Mouse (Mus musculus) lung, embryonic 16.5 days (tissue): ENCODE data around the gene Usp35. TPM values are rescaled to one million over a fixed set of nuclear protein-coding genes. Genes with fewer than 3 reads are reported as not detected.

Experiments
- ATAC-seq: fragments of 200-750 bp; cut with Nextera tagmentation; 2 replicates; pipeline ENCODE4 v1.8.0; 2017; ENCODE audit warnings: low read depth, mild to moderate bottlenecking, moderate library complexity
- H3K27ac ChIP-seq: fragments of 300-500 bp; sonication (generic); 2 replicates; pipeline ENCODE4 v1.5.1; 2014; ENCODE audit warnings: mild to moderate bottlenecking, control low read depth, low read length
- H3K27me3 ChIP-seq: fragments of 300-500 bp; sonication (generic); 2 replicates; pipeline ENCODE4 v1.6.1; 2014; ENCODE audit warnings: low read depth, low read length, mixed read lengths; ENCODE audit not compliant: control insufficient read depth, insufficient read depth
- H3K36me3 ChIP-seq: fragments of 300-500 bp; sonication (generic); 2 replicates; pipeline ENCODE4 v1.6.1; 2014; ENCODE audit warnings: low read length; ENCODE audit not compliant: control insufficient read depth, insufficient read depth
- H3K4me1 ChIP-seq: fragments of 300-500 bp; sonication (generic); replicated peaks from 2 replicates; pipeline ENCODE4 v1.6.1; 2014; ENCODE audit warnings: low read length, mixed read lengths; ENCODE audit not compliant: control insufficient read depth, insufficient read depth
- H3K4me2 ChIP-seq: fragments of 300-500 bp; sonication (generic); 2 replicates; pipeline ENCODE4 v1.6.1; 2014; ENCODE audit warnings: low read depth, low read length, control low read depth
- H3K4me3 ChIP-seq: fragments of 300-500 bp; sonication (generic); 2 replicates; pipeline ENCODE4 v1.5.1; 2014; ENCODE audit warnings: mild to moderate bottlenecking, low read length, control low read depth
- H3K9ac ChIP-seq: fragments of 300-500 bp; sonication (generic); 2 replicates; pipeline ENCODE4 v1.6.1; 2014; ENCODE audit warnings: low read length, control low read depth
- H3K9me3 ChIP-seq: fragments of 300-500 bp; sonication (generic); 2 replicates; pipeline ENCODE4 v1.6.1; 2016; ENCODE audit warnings: low read length; ENCODE audit not compliant: control insufficient read depth
- WGBS: fragments of 180-500 bp; shearing (Covaris S2); extraction: QIAGEN DNeasy Blood & Tissue Kit; methylation state at CpG from one replicate; pipeline ENCODE4 v1.1.7; 2014; 5-methylcytosine and 5-hydroxymethylcytosine counted together
- polyA plus RNA-seq: library from polyadenylated mRNA; unstranded; fragments of >200 nt; fragmentation: Nextera tagmentation; extraction: Ambion mirVana; gene quantifications from 2 replicates; pipeline ENCODE4 v1.2.1, GENCODE M21; 2015

Gene Usp35
- polyA plus RNA-seq, 1 experiment from 2014 or later: 1.2 TPM

DNA sequence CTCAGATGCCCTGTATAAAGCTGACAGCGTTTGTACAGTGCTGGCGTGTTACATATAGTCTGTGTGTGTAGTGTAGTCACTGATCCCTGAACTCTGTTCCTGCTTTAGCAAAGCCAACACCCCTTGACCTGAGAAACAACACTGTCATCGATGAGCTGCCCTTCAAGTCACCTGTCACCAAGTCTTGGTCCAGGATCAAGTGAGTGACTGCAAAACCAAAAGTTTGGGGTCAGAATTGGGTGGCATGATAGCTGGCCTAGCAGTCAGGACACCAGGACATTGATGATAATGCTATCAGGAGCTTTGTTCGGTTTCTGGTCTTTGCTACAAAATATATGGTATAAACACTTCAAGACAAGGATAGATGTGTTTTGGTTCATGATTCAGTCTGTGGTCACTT lies 29.6 kb downstream of the Usp35 start:
- no peak overlapping the region for H3K9ac ChIP-seq
- H3K4me1 ChIP-seq: no peaks in the 10 kb centered on the region
- H3K27me3 ChIP-seq: no peaks in the 10 kb centered on the region
- peaks cover 7% of the 10 kb centered on the region; the same call in 1 of the 2 replicates for H3K36me3 ChIP-seq
- H3K9me3 ChIP-seq: no peaks in the 10 kb centered on the region
- 74% methylated on average over 4 of the region's 4 CpGs for WGBS
- H3K4me2 ChIP-seq: no peak overlapping the region
- H3K4me3 ChIP-seq: no peak overlapping the region
- no peak for ATAC-seq
- no peak overlapping the region for H3K27ac ChIP-seq

DNA sequence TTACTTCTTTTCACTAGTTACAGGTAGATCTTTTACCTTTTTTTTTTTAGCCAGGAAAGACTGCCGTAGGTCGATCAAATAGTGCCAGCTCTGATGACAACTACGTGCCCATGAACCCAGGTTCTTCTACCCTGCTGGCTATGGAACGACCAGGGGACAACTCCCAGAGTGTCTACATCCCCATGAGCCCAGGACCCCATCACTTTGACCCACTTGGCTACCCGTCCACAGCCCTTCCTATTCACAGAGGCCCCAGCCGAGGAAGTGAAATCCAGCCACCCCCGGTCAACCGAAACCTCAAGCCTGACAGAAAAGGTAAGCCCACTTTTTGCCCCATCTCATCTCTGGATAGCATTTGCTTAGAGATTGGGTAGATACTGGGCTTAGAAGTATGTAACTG lies 30.5 kb downstream of the Usp35 start:
- Histone ChIP-seq H3K27me3 (no peaks in the 10 kb centered on the region), H3K36me3 (peaks cover 7% of the 10 kb centered on the region; the same call in 1 of the 2 replicates), H3K4me2 (no peak overlapping the region), H3K4me3 (no peak overlapping the region), H3K9me3 (no peaks in the 10 kb centered on the region), H3K4me1 (no peaks in the 10 kb centered on the region), H3K9ac (no peak overlapping the region), H3K27ac (no peak overlapping the region)
- no peak for ATAC-seq
- 88% methylated on average over 8 of the region's 8 CpGs for WGBS

DNA sequence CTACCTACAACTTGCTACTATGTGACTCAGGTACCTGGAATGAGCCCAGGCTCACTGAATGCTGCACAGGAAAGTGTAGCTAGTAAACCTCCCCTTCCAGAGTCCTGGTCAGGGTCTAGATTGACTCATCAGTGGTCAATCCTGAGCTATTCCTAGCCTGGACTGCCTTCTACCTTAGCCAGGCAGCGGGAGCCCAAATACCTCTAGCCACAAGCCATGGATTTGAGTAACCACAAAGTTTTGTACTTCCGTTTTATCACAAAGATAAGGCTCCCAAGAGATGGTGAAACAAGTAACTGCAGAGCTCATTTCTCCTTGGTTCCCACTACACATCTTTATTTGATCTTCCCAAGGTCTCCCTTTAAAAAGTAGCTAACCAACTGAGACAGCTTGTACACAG lies 30.9 kb downstream of the Usp35 start:
- H3K27ac ChIP-seq: no peak overlapping the region
- no peak for ATAC-seq
- H3K27me3 ChIP-seq: no peaks in the 10 kb centered on the region
- H3K36me3 ChIP-seq: peaks cover 7% of the 10 kb centered on the region; the same call in 1 of the 2 replicates
- H3K9me3 ChIP-seq: no peaks in the 10 kb centered on the region
- no peak overlapping the region for H3K4me3 ChIP-seq
- H3K9ac ChIP-seq: no peak overlapping the region
- no peaks in the 10 kb centered on the region for H3K4me1 ChIP-seq
- 72% methylated on average over 2 of the region's 2 CpGs for WGBS
- H3K4me2 ChIP-seq: no peak overlapping the region

DNA sequence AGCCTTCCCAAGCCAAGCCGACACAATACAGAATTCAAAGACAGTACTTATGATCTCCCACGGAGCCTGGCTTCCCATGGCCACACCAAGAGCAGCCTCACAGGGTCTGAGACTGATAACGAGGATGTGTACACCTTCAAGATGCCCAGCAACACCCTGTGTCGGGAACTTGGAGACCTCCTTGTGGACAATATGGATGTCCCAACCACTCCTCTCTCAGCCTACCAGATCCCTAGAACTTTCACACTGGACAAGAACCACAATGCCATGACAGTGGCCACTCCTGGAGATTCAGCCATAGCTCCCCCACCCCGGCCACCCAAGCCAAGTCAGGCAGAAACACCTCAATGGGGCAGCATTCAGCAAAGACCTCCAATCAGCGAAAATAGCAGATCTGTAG lies 32.9 kb downstream of the Usp35 start:
- ATAC-seq: no peak
- no peak overlapping the region for H3K9ac ChIP-seq
- no peaks in the 10 kb centered on the region for H3K27me3 ChIP-seq
- H3K9me3 ChIP-seq: no peaks in the 10 kb centered on the region
- WGBS: 87% methylated on average over 6 of the region's 6 CpGs
- no peaks in the 10 kb centered on the region for H3K4me1 ChIP-seq
- no peak overlapping the region for H3K27ac ChIP-seq
- H3K4me2 ChIP-seq: no peak overlapping the region
- no peak overlapping the region for H3K4me3 ChIP-seq
- peaks cover 7% of the 10 kb centered on the region; the same call in 1 of the 2 replicates for H3K36me3 ChIP-seq

DNA sequence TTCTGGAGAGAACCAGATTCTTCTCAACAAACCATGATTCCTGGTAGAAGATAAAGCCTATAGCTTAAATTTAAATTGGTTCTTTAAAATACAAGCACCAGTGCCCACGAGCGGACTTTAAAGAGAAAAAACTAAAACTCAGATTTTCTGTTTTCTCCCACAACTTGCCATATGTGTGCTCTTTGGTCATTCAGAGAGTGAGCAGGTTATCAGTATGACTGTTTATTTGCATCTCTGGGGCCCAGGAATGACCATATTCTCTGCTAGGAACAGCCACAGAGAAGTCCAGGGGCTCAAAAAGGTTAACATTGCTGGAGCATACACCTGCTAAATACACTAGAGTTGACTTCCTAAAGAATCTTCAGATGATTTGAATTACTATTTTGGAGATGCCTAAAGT lies 33.5 kb downstream of the Usp35 start:
- no peak overlapping the region for H3K4me3 ChIP-seq
- H3K36me3 ChIP-seq: peaks cover 6% of the 10 kb centered on the region; the same call in 1 of the 2 replicates
- no peak overlapping the region for H3K4me2 ChIP-seq
- no peak overlapping the region for H3K9ac ChIP-seq
- H3K27ac ChIP-seq: no peak overlapping the region
- no peaks in the 10 kb centered on the region for H3K4me1 ChIP-seq
- no peaks in the 10 kb centered on the region for H3K27me3 ChIP-seq
- no peak for ATAC-seq
- WGBS: 86% methylated on average over 2 of the region's 2 CpGs
- H3K9me3 ChIP-seq: no peaks in the 10 kb centered on the region

DNA sequence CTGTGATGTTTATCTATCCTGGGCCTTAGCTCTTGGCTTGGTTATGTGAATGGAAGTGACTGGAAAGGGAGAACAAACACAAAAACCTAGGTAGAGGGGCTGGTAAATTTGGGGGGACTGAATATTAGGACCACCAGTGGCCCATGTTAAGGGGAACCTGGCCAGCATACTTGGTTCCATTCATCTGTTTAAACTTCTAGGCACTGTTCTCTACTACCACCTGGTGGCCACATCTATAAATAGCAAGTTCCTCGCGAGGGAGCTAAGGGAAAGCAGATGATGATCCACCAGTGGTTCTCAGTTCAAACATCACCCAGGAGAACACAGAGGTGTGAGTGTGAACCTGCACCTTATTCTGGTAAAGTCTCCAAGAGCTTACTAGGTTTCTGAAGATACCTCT lies 34.4 kb downstream of the Usp35 start:
- Histone ChIP-seq H3K4me3 (no peak overlapping the region), H3K27me3 (no peaks in the 10 kb centered on the region), H3K9ac (no peak overlapping the region), H3K4me1 (no peaks in the 10 kb centered on the region), H3K27ac (no peak overlapping the region), H3K9me3 (no peaks in the 10 kb centered on the region), H3K4me2 (no peak overlapping the region), H3K36me3 (peaks cover 4% of the 10 kb centered on the region; the same call in 1 of the 2 replicates)
- peak; percentile 12; the same call in 1 of the 2 replicates for ATAC-seq
- WGBS: 0% methylated on average over 2 of the region's 2 CpGs

DNA sequence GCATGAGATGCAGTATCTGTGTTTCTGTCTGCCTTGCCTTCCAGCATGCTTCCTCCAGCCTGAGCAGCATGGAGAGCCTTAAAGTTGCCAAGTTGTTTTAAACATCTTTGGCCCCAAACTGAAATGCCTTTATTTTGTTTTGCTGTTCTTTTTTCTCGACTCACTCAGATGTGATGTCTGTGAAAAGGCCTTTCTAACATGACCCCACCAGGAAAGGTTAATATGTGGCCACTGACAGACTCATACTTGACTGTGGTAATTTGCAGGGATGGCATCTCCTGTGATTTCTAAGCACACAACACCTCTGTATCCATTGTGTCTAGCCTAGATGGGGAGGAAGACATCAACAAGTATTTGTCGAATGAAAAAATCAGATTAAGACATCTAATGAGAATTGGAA lies 34.8 kb downstream of the Usp35 start:
- ATAC-seq: no peak
- no peak overlapping the region for H3K4me2 ChIP-seq
- WGBS: 45% methylated on average over 2 of the region's 2 CpGs
- H3K4me3 ChIP-seq: no peak overlapping the region
- H3K27me3 ChIP-seq: no peaks in the 10 kb centered on the region
- no peak overlapping the region for H3K27ac ChIP-seq
- peaks cover 4% of the 10 kb centered on the region; the same call in 1 of the 2 replicates for H3K36me3 ChIP-seq
- no peak overlapping the region for H3K9ac ChIP-seq
- no peaks in the 10 kb centered on the region for H3K9me3 ChIP-seq
- H3K4me1 ChIP-seq: no peaks in the 10 kb centered on the region

DNA sequence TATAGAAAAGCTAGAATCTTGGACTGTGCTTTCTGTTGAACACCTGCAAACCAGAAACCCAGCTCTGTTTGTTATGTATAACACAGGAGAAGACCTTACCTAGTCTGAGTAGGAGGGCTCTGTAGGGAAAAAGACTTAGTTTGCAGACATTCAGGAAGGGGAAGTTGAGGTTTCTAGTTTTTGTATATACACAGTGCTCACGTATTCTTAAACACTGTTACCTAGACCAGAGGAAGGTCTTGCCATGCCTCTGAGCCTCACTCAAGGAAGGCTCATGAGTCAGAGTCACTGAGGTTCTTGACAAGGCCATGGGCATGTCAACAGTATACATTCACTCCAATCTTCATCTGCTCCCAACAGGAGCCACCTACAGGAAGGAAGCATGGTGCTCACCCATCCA lies 60.8 kb downstream of the Usp35 start:
- H3K4me3 ChIP-seq: no peak overlapping the region
- 71% methylated on average over 1 of the region's 1 CpGs for WGBS
- no peak for ATAC-seq
- H3K4me2 ChIP-seq: no peak overlapping the region
- H3K9ac ChIP-seq: no peak overlapping the region
- H3K4me1 ChIP-seq: no peaks in the 10 kb centered on the region
- H3K27me3 ChIP-seq: no peaks in the 10 kb centered on the region
- no peaks in the 10 kb centered on the region for H3K9me3 ChIP-seq
- no peak overlapping the region for H3K27ac ChIP-seq
- no peaks in the 10 kb centered on the region for H3K36me3 ChIP-seq

DNA sequence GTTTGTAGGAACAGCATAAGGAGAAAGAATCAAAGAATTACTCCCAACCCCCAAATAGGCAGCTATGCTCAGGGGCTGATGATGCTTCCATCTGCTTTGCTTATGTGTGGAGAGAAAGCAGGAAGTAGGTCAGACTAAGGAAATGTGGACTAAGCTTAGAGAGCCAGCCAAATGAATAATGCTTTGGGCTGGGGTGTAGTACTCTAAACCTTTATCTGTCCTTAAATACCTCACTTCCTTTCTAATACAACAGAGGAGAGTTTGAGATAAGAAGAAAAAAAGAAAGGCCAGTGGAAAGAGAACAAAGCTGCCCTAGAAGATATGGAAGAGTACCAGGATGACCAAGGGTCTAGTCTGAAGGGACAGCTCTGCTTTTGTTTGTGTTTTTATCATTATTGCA lies 61.5 kb downstream of the Usp35 start:
- no peaks in the 10 kb centered on the region for H3K9me3 ChIP-seq
- no peaks in the 10 kb centered on the region for H3K36me3 ChIP-seq
- ATAC-seq: no peak
- no peak overlapping the region for H3K4me2 ChIP-seq
- no peak overlapping the region for H3K27ac ChIP-seq
- H3K4me3 ChIP-seq: no peak overlapping the region
- no peak overlapping the region for H3K9ac ChIP-seq
- H3K4me1 ChIP-seq: no peaks in the 10 kb centered on the region
- no peaks in the 10 kb centered on the region for H3K27me3 ChIP-seq

DNA sequence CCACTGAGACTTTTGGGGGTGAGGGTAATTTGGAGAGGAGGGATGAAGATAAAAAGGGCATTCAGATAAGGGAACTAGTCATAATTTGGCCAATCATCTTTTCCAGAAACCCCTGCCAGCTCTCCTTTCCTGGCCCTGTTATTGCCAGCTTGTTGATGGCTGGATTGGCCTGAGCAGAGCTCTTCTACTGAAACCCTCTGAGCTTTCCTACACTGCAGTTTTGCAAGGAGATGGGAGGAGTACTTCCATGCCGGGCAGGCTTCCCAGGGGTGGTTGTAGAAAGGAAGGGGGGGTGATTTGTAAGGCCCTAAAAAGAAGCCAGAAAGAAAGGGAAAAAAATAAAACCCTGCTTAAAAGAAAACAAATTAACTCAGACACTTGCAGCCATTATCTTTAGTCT lies 69.3 kb downstream of the Usp35 start:
- Histone ChIP-seq H3K9ac (no peak overlapping the region), H3K9me3 (no peaks in the 10 kb centered on the region), H3K36me3 (no peaks in the 10 kb centered on the region), H3K4me1 (no peaks in the 10 kb centered on the region), H3K27me3 (no peaks in the 10 kb centered on the region), H3K4me2 (no peak overlapping the region), H3K27ac (no peak overlapping the region), H3K4me3 (no peak overlapping the region)
- WGBS: 63% methylated on average over 1 of the region's 1 CpGs
- no peak for ATAC-seq
